Mouse (Mus musculus) heart, postnatal 10 days (tissue): ENCODE data around the gene Dhx9. TPM values are rescaled to one million over a fixed set of nuclear protein-coding genes. Genes with fewer than 3 reads are reported as not detected.
"Not testable (repeated sequence)": the region's sequence is repeated elsewhere in the genome, so short reads cannot be mapped to it uniquely, and the experiment has no call there.

Experiments used
- DNase-seq, 2 experiments: peaks; one replicate each; pipeline ENCODE4 v3.0.0; 2021
- intact Hi-C: fragments of 180-260 bp; cut with DNase I; formaldehyde crosslinking; loops from one replicate; pipeline ENCODE4 v1.15.1; 2025
- total RNA-seq, 2 experiments: library from RNA; stranded (reverse); gene quantifications; 2 replicates each; pipeline ENCODE4 v1.2.3; 2021

Gene Dhx9
- total RNA-seq, 2 experiments from 2014 or later, result 79.7 to 88.1 TPM

GRCm38 (mm10) chr1:153486767-153487499 is 527 bp downstream of the Dhx9 start:
- intact Hi-C loops, result loop anchor here (5.0 kb wide), 1 partner anchor 260 kb away; the partner anchor contains the start of gene Rnasel
- peak; percentile 53 to 65 for DNase-seq

- intact Hi-C loops, result loop anchor here (5.0 kb wide), 1 partner anchor 261 kb away; the partner anchor contains the start of gene Rnasel
- not testable (repeated sequence) for DNase-seq
Measured at GRCm38 (mm10) chr1:153486120-153486519, 1.3 kb downstream of the Dhx9 start.

DNA sequence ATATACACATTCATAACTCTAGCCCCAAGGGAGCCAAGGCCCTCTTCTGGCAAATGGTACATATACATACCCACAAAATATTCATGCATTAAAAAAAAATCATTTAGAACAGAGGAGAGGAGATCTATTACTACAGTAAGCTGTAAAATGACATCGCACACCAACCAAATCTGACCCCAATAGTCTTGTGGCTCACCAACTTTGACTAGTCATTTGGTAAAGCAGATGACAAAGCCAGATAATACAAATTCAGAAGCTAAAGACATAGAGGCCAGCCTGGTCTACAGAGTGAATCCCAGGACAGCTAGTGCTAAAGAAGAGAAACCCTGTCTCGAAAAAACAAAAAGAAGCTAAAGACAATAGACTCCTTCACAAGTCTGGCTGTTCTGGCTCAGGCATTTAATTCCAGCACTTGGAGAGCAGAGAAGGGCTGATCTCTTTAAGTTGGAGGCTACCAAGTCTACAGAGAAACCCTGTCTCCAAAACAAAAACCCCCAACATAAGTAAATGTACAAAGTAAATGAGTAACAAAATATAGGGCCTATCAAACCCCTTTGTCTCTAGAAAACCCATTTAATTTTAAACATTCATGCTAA is 2.2 kb downstream of the Dhx9 start:
- no peak for DNase-seq
- intact Hi-C loops, result loop anchor here (5.0 kb wide), 1 partner anchor 262 kb away; the partner anchor contains the start of gene Rnasel

DNA sequence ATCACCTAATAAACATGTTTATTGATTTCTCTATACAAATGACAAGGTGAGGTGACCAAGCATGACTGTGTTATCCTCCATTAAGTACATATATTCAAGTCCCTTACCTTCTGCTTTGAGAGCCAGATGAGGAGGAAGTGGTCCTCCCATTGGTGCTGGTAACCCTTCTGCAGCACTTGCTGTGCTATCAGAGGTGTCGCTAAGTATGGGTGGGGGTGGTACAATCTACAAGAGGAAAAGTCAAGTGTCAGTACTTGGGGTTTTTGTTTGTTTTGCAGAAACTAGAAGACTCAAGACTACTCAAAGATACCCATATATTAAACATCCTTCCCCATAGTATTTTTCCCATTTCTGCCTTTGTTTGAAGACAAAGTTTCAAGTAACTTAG is 6.4 kb downstream of the Dhx9 start:
- no peak for DNase-seq
- intact Hi-C loops, result no loop called here

- intact Hi-C loops, result no loop called here
- peak; percentile 61 to 83 for DNase-seq
Measured at GRCm38 (mm10) chr1:153480386-153481024, 7.0 kb downstream of the Dhx9 start.

- no peak for DNase-seq
- intact Hi-C loops, result loop anchor here (10.0 kb wide), 1 partner anchor 624 kb away; no protein-coding TSS in a partner anchor
Measured at GRCm38 (mm10) chr1:153479296-153479695, 8.2 kb downstream of the Dhx9 start.

GRCm38 (mm10) chr1:153461796-153462195 is 25.7 kb downstream of the Dhx9 start:
- intact Hi-C loops, result no loop called here
- no peak for DNase-seq

- intact Hi-C loops, result no loop called here
- no peak for DNase-seq
Measured at GRCm38 (mm10) chr1:153456137-153456536, 31.3 kb downstream of the Dhx9 start.

GRCm38 (mm10) chr1:153453146-153453642 is 34.3 kb downstream of the Dhx9 start:
- intact Hi-C loops, result no loop called here
- no peak for DNase-seq

- intact Hi-C loops, result no loop called here
- peak; percentile 23 to 61 for DNase-seq
Measured at GRCm38 (mm10) chr1:153451237-153452154, 36.0 kb downstream of the Dhx9 start.

GRCm38 (mm10) chr1:153446120-153446831 is 41.2 kb downstream of the Dhx9 start:
- intact Hi-C loops, result no loop called here
- no peak for DNase-seq

DNA sequence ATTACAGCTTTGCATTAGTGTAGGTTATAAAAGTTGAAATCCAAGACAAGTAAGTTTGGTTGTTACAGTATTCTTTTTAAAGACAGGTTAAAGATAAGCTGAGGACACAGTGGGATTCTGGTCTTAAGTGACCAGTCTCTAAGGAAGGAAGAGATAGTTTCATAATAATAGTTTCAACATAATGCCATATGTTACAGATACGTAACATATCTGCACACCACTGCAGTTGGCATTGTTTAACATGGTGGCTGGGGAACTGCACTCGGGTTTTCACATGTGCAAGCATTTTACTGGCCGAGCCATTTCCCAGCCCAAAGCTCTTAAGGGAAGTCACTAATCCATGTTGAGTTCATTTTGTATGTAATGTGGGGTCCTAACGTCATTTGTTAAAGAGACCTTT is 43.8 kb downstream of the Dhx9 start:
- intact Hi-C loops, result no loop called here
- no peak for DNase-seq

- intact Hi-C loops, result no loop called here
- DNase-seq, result no peak
Measured at GRCm38 (mm10) chr1:153443019-153443418, 44.4 kb downstream of the Dhx9 start.

GRCm38 (mm10) chr1:153441656-153442055 is 45.8 kb downstream of the Dhx9 start:
- intact Hi-C loops, result no loop called here
- no peak for DNase-seq

GRCm38 (mm10) chr1:153440752-153441151 is 46.7 kb downstream of the Dhx9 start:
- intact Hi-C loops, result no loop called here
- DNase-seq, result no peak

DNA sequence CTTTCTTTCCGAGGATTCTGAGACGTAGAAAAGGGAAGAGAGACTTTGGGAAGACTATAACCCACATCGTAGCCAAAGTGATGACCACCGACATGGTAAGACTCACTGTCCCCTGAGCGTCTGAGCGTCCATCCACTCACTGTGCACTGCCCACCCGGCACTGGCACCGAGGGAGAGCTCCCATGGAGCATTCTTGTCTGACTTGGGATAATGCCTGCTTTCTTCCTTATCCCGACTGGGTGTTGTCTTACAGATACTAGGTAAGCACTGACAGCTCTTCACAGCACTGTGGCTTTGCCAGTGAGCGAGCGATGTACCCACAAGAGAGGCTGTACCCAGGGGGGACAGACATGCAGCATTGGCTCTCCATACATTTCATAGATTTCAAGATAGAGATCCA is 49.9 kb downstream of the Dhx9 start:
- intact Hi-C loops, result no loop called here
- no peak for DNase-seq

GRCm38 (mm10) chr1:153433851-153434589 is 53.4 kb downstream of the Dhx9 start:
- intact Hi-C loops, result no loop called here
- no peak for DNase-seq

DNA sequence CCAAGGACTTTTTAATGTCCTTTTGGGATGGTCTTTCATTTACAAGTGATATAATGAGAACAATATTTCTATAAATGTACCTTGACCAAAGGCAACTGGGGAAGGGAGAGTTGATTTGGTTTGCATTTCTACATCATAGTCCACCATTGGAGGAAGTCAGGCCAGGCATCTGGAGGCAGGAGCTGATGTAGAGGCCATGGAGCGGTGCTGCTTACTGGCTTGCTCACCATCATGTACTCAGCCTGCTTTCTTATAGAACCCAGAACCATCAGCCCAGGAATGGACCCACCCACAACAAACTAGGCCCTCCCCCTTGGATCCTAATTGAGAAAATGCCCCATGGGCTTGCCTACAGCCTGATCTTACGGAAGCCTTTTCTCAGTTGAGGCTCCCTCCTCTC is 55.1 kb downstream of the Dhx9 start:
- intact Hi-C loops, result no loop called here

DNA sequence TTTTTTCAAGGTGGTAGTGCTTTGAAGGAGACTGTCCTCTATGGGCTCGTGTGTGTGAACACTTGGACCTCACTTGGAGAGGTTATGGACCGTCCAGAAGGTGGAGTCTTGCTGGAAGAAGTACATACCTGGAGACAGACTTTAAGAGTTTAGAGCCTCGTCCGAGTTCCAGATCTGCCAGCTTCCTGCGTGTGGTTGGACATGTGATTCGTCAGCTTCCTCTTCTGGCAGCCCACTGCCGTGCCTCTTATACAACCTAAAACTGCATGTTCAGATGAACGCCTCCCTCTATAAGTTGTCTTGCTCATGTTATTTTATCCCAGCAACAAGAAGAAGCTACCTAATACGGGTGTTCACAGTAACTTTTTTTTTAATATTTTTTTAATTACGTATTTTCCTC is 55.8 kb downstream of the Dhx9 start:
- intact Hi-C loops, result no loop called here
- DNase-seq, result no peak

More for the DNA sequence above, 55.1 kb downstream of the Dhx9 start:
- no peak for DNase-seq
